Mouse (Mus musculus) CH12F3 (cell line): ENCODE results near the gene Agmat.

Experiments used
- in situ Hi-C: fragments of 300-500 bp; cut with MboI; formaldehyde crosslinking; loops from 2 replicates; pipeline ENCODE4 v1.14.3; 2020; ENCODE audit warnings: low sequenced_read_pairs

Agmat gene

DNA sequence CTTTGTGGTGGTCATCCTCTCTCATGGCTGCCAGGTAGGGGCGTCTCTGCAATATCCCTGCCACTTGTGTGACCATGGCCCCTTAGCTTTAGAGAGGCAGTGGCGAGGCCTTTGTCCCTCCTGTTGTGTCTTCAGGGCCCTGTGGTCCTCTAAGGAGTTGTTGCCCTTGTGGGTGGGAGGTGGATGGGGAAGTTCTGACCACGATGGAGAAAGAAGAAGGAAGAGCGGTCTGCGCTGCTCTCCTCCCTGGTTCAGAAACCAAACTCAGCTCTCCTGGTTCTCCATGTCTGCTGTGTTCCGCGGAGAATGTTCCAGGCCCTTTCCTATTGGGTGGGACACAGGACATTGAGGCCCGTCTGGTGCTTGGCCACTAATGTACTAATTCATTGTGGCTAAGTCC is 59.4 kb downstream of the Agmat start:
- in situ Hi-C loops, result loop anchor here (25.0 kb wide), 1 partner anchor 281 kb away; the partner anchor contains the start of gene Tmem51
